Mouse (Mus musculus) hindbrain, embryonic 16.5 days (tissue): ENCODE results near the gene Apc2. TPM values are rescaled to one million over a fixed set of nuclear protein-coding genes. Genes with fewer than 3 reads are reported as not detected.

ENCODE experiments used
- ATAC-seq: fragments of 200-750 bp; cut with Nextera tagmentation; 2 replicates; pipeline ENCODE4 v1.8.0; 2017; ENCODE audit warnings: moderate TSS enrichment, moderate library complexity
- H3K27ac ChIP-seq: fragments of 300-500 bp; sonication (generic); 2 replicates; pipeline ENCODE4 v1.5.1; 2014; ENCODE audit warnings: low read depth, mild to moderate bottlenecking, control low read depth, low read length, moderate library complexity
- H3K27me3 ChIP-seq: fragments of 300-500 bp; sonication (generic); replicated peaks from 2 replicates; pipeline ENCODE4 v1.6.1; 2014; ENCODE audit warnings: low read length; ENCODE audit not compliant: control insufficient read depth, insufficient read depth
- H3K36me3 ChIP-seq: fragments of 300-500 bp; sonication (generic); 2 replicates; pipeline ENCODE4 v1.6.1; 2014; ENCODE audit warnings: mild to moderate bottlenecking, low read length, moderate library complexity, mixed read lengths; ENCODE audit not compliant: control insufficient read depth, insufficient read depth
- H3K4me1 ChIP-seq: fragments of 300-500 bp; sonication (generic); 2 replicates; pipeline ENCODE4 v1.6.1; 2014; ENCODE audit warnings: low read depth, low read length; ENCODE audit not compliant: control insufficient read depth, insufficient read depth
- H3K4me2 ChIP-seq: fragments of 300-500 bp; sonication (generic); 2 replicates; pipeline ENCODE4 v1.6.1; 2014; ENCODE audit warnings: mild to moderate bottlenecking, low read length, control low read depth, moderate library complexity
- H3K4me3 ChIP-seq: fragments of 300-500 bp; sonication (generic); 2 replicates; pipeline ENCODE4 v1.5.1; 2014; ENCODE audit warnings: mild to moderate bottlenecking, low read length, control low read depth, moderate library complexity
- H3K9ac ChIP-seq: fragments of 300-500 bp; sonication (generic); 2 replicates; pipeline ENCODE4 v1.6.1; 2014; ENCODE audit warnings: low read depth, mild to moderate bottlenecking, control low read depth, low read length, moderate library complexity
- H3K9me3 ChIP-seq: fragments of 300-500 bp; sonication (generic); 2 replicates; pipeline ENCODE4 v1.6.1; 2014; ENCODE audit warnings: mild to moderate bottlenecking, low read length, moderate library complexity; ENCODE audit not compliant: control insufficient read depth
- WGBS: fragments of 180-500 bp; shearing (Covaris S2); extraction: QIAGEN DNeasy Blood & Tissue Kit; methylation state at CpG from one replicate; pipeline ENCODE4 v1.1.7; 2014; 5-methylcytosine and 5-hydroxymethylcytosine counted together
- polyA plus RNA-seq: library from polyadenylated mRNA; unstranded; fragments of >200 nt; fragmentation: Nextera tagmentation; extraction: Ambion mirVana; gene quantifications from 2 replicates; pipeline ENCODE4 v1.2.1, GENCODE M21; 2015

The Apc2 gene
- polyA plus RNA-seq, 1 experiment from 2014 or later: 139 TPM

DNA sequence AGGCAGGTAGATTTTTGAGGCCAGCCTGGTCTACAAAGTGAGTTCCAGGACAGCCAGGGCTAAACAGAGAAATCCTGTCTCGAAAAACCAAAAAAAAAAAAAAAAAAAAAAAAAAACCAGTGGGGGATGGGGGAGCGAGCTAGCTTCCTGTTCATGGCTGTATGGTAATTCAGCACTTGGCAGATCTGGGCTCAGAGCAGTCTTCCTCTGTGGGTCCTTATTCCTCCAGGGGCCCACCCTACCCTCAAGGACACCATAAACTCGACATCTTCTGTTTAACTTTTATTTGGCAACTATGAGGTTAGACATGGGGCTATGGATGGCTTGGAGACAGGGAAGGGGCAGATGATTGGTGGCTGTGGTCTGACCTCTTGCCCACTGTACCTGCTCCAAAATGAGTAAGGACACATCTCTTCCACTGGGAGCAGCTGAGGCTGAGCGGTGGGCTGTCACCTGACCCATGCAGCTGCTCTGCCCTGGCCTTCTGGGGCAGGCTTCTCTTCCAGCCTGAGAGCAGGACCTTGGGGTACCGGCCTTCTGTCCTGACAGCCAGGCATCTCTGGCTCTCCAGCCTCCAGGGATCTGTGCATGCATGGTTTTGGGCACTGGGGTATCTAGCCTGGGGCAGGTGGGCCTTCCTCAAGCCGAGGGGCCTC is 25.4 kb downstream of the Apc2 start:
- Histone ChIP-seq H3K9me3 (no peaks in the 10 kb centered on the region), H3K27ac (no peak overlapping the region), H3K4me3 (no peak overlapping the region), H3K9ac (no peak overlapping the region), H3K27me3 (no peaks in the 10 kb centered on the region), H3K4me1 (peaks cover 19% of the 10 kb centered on the region), H3K36me3 (peaks cover 18% of the 10 kb centered on the region), H3K4me2 (no peak overlapping the region)
- 69% methylated on average over 6 of the region's 6 CpGs for WGBS
- ATAC-seq: no peak

DNA sequence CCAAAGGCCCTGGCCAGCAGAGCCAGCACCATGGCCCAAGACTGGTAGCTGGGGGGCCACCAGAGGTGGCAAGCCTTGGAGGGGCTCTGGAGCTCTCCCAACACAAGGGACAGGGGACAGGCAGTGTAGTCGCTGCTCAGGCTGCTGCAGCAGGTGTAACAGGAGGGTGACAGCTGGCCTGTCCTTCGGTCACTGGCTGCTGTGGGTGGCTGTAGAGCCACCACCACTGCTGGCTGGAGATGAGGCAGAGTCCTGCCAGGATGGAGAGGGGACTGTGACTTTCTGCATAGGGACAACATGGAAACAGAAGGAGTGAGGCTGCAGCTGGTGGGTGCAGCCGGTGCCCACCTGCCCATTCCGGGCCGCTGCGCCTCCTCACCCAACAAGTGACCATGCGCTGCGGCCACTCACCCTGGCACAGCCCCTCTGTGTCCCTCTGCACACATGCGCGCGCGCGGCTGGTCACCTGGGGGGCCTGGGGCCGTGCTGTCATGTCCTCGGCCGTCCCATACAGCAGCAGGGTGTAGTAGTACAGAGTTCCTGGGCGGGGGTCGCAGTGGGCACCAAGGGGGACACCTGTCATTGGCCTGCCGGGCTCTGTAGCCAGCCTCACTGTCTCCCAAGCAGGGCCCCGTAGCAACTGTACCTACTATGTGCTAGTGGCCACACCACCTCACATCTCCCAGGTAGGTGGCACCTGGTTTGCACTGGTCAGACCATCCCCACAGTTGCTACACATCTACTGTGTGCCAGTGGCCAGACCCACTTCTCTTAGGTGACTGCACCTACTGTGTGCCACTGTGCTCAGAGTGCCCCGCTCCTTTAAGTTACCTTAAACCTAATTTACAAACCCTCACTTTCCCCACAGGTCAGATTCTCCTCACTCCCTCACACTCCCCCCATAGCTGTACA is 26.1 kb downstream of the Apc2 start:
- H3K27me3 ChIP-seq: no peaks in the 10 kb centered on the region
- peaks cover 19% of the 10 kb centered on the region for H3K4me1 ChIP-seq
- 91% methylated on average over 21 of the region's 21 CpGs for WGBS
- no peak overlapping the region for H3K9ac ChIP-seq
- H3K36me3 ChIP-seq: peaks cover 11% of the 10 kb centered on the region
- no peak overlapping the region; the same call in 1 of the 2 replicates for H3K4me2 ChIP-seq
- no peak for ATAC-seq
- no peak overlapping the region for H3K27ac ChIP-seq
- H3K9me3 ChIP-seq: no peaks in the 10 kb centered on the region
- no peak overlapping the region for H3K4me3 ChIP-seq

DNA sequence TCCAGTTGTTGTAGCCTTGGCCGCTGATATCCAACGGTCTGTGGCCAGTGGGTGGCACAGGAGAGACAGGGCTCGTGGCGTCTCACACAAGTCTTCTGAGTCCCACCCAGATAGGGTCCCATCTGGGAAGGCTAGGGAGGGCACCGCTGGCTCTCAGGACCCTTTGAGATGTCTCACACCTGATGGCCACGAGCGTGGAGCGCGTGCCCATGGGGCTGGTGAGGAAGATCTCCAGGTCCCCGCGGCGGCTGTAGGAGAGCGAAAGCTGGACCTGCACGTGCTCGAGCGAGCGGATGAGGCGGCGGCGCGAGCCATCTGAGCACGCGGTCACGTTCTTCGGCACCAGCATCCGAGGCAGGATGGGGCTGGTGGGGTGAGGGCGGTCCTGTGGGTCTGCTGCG is 27.0 kb downstream of the Apc2 start:
- Histone ChIP-seq H3K4me3 (peak overlapping the region; percentile 58), H3K9ac (peak overlapping the region; percentile 70), H3K4me2 (peak overlapping the region; percentile 98), H3K9me3 (no peaks in the 10 kb centered on the region), H3K4me1 (peaks cover 19% of the 10 kb centered on the region), H3K27me3 (no peaks in the 10 kb centered on the region), H3K27ac (no peak overlapping the region), H3K36me3 (peaks cover 3% of the 10 kb centered on the region)
- 0 out of 2 replicates have a peak, but pooled peaks have one; percentile 2 for ATAC-seq
- 8% methylated on average over 28 of the region's 28 CpGs for WGBS

DNA sequence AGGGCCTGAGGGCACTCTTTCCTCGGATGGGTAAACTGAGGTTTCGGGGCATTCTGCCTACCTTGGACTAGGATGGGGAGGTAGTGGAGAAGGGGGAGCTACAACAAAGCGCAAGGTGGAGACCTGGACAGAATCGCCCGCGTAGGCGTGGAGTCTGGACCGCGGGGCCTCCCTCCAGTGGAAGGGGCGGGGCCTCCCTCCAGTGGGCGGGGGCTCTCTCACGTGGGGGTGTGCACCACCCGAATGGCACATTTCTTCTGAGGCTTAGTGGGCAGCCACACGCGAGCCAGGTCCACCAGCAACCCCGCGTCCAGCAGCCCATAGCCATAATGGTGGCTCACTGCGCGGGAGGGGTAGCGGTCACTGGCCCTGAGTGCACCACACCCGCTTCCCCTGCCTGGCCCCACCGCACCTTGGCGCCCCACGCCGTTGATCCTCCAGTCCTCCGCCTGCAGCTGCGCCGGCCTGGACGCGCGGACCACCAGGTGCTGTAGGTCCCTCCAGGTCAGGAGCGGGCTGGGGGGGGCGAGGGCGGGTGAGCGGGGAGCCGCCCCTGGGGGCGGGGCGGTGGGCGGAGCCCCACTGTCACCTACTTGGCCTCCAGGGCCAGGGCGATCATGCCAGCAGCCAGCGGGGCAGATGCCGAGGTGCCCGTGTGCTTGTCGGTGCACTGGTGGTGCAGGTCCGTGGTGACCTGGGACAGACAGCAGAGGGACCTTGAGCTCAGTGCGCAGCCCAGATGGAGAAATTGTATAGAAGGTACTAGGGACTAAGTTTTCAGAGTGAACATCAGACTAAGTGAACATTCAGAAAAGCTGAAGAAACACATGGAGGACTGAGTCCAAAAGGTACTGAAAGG is 27.7 kb downstream of the Apc2 start:
- no peaks in the 10 kb centered on the region for H3K27me3 ChIP-seq
- H3K9me3 ChIP-seq: no peaks in the 10 kb centered on the region
- H3K9ac ChIP-seq: peak overlapping the region; percentile 70
- 1% methylated on average over 37 of the region's 46 CpGs for WGBS
- peaks cover 19% of the 10 kb centered on the region for H3K4me1 ChIP-seq
- H3K4me2 ChIP-seq: peak overlapping the region; percentile 98
- H3K27ac ChIP-seq: peak overlapping the region; percentile 34; the same call in 1 of the 2 replicates
- peak; percentile 34 for ATAC-seq
- 0 out of 2 replicates have a peak, but pooled peaks cover 2% of the 10 kb centered on the region for H3K36me3 ChIP-seq
- H3K4me3 ChIP-seq: peak overlapping the region; percentile 58

DNA sequence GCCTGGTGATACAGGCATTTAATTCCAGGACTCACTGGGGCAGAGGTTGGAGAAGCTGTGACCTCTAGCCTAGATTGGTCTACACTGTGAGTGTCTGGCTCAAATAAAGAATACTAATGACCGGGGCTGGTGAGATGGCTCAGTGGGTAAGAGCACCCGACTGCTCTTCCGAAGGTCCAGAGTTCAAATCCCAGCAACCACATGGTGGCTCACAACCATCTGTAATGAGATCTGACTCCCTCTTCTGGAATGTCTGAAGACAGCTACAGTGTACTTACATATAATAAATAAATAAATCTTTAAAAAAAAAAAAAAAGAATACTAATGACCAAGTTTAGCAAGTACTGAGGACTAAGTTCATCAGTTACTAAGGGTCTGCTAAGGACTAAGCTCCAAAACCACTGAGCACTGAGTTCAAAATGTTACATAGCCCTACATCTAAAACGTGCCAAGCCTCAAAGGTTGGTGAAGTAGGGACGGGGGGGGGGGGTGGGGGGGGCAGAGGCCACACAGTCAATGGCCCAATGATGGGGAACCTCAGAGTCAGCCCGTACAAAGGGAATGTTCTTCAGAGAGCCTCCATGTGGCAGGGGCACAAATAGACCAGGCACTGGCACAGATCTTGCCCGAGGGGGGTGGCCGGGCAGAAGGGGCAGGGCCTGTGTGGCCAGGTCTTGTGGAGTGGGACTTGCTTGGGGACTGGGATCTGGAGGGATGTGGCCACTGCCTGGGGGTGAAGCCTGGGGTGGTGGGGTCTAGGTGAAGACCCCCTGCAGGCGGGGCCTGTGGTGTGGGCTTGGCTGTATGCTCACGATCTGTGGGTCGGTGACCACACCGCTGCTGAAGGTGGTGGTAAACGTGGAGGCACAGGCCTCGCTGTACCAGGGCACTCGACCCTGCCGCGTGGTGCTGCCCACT is 28.6 kb downstream of the Apc2 start:
- Histone ChIP-seq H3K4me3 (no peak overlapping the region; the same call in 1 of the 2 replicates), H3K36me3 (no peaks in the 10 kb centered on the region), H3K4me2 (peak overlapping the region; percentile 98; the same call in 1 of the 2 replicates), H3K27ac (no peak overlapping the region), H3K4me1 (peaks cover 17% of the 10 kb centered on the region), H3K9ac (no peak overlapping the region), H3K9me3 (no peaks in the 10 kb centered on the region), H3K27me3 (no peaks in the 10 kb centered on the region)
- 76% methylated on average over 17 of the region's 17 CpGs for WGBS
- ATAC-seq: no peak

DNA sequence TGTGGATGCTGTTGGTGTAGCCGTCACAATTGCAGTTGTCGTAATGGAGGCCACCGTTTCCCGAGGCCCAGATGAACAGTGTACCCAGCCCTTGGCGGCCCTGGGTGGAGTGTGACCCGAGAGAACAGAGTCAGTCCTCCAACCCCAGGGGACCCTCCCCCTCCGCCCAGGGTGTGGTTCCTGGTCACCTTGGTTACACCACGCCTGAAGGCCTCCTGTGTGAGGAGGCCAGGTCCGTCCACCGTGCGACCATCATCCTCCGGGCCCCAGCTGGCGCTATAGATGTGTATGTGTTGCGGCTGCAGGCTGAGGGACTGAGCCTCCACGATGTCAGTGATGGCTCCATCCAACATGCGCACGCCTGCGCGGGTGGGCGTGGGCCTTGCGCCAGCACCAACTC is 29.3 kb downstream of the Apc2 start:
- no peak for ATAC-seq
- H3K27ac ChIP-seq: no peak overlapping the region
- H3K27me3 ChIP-seq: no peaks in the 10 kb centered on the region
- peaks cover 11% of the 10 kb centered on the region for H3K4me1 ChIP-seq
- no peak overlapping the region; the same call in 1 of the 2 replicates for H3K9ac ChIP-seq
- no peaks in the 10 kb centered on the region for H3K9me3 ChIP-seq
- no peaks in the 10 kb centered on the region for H3K36me3 ChIP-seq
- no peak overlapping the region for H3K4me3 ChIP-seq
- H3K4me2 ChIP-seq: no peak overlapping the region
- 82% methylated on average over 21 of the region's 21 CpGs for WGBS

DNA sequence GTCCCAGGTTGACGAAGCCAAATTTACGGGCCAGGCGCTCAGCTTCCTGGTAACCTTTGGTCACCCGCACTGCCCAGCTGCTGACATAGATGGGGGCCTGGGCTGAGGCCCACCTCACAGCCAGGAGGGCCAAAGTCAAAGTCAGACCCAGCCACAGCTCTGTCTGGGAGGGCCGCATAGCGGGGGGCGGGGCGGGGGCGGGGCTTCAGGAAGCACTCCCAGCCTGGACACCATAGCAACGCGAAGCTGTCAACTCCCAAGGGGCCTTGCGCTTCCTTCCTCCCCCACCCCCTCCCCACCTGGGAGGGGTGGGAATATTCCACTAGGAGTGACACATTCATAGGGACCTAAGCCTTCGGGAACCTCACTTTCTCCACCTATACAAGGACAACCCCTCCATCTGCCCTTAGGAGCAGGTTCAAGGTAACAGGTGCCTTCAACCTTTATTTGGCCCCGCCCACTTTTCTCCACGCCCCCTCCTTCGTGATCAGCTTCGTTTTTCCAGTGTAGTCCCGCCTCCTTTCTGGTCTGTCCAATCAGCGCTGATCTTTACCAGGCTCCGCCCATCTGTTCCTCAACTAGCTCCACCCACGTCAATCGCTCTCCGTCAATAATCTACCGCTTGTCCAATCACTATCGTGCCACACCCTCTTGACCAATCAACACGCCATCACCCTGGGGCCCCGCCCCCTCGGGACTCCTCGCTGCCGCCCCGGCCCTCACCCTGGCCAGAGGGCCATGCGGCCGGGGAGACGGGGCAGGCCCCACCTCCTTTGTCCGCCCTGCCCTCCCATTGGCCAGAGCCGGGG is 33.7 kb downstream of the Apc2 start, which contains the start of the genes Pcsk4 and Reep6:
Gene Pcsk4, minus strand, starts transcription at position 226 of the 809 bp plus-strand sequence.
Gene Reep6, plus strand, starts transcription at position 681 of the 809 bp plus-strand sequence.
- H3K9me3 ChIP-seq: no peaks in the 10 kb centered on the region
- no peaks in the 10 kb centered on the region for H3K36me3 ChIP-seq
- no peak within 1 kb of the TSS for H3K27ac ChIP-seq
- ATAC-seq: peak; percentile 95
- H3K4me1 ChIP-seq: peaks cover 8% of the 10 kb centered on the region
- H3K9ac ChIP-seq: peak within 1 kb of the TSS; percentile 66
- H3K27me3 ChIP-seq: no peaks in the 10 kb centered on the region
- WGBS: 5% methylated on average over 36 of the region's 36 CpGs
- peak within 1 kb of the TSS; percentile 59 for H3K4me3 ChIP-seq
- H3K4me2 ChIP-seq: peak within 1 kb of the TSS; percentile 95
